Mouse (Mus musculus) macrophage (primary cell): ENCODE results near the gene Vmn1r107. TPM values are rescaled to one million over a fixed set of nuclear protein-coding genes. Genes with fewer than 3 reads are reported as not detected.
"Not testable (repeated sequence)": the region's sequence is repeated elsewhere in the genome, so short reads cannot be mapped to it uniquely, and the experiment has no call there.

Source experiments
- H3K27ac ChIP-seq: fragments of 350-480 bp; formaldehyde crosslinking; 2 replicates; pipeline ENCODE4 v1.9.0; 2021
- H3K36me3 ChIP-seq: fragments of 350-480 bp; formaldehyde crosslinking; 2 replicates; pipeline ENCODE4 v1.9.0; 2021; ENCODE audit errors: inconsistent target
- H3K4me3 ChIP-seq: fragments of 350-480 bp; formaldehyde crosslinking; 2 replicates; pipeline ENCODE4 v1.9.0; 2021; ENCODE audit errors: inconsistent target
- H3K79me2 ChIP-seq: fragments of 350-480 bp; formaldehyde crosslinking; 2 replicates; pipeline ENCODE4 v1.9.0; 2021; ENCODE audit errors: inconsistent target
- WGBS: methylation state at CpG from one replicate; pipeline ENCODE4 v1.1.7; 2026; ENCODE audit warnings: inconsistent platforms; ENCODE audit not compliant: missing documents; 5-methylcytosine and 5-hydroxymethylcytosine counted together
- polyA plus RNA-seq: library from polyadenylated mRNA; stranded (reverse); fragments of 250-400 nt; gene quantifications from 3 replicates; pipeline ENCODE4 v1.2.4, GENCODE M21; 2018; ENCODE audit warnings: inconsistent platforms
- total RNA-seq, 78 experiments: library from RNA; depleted of rRNA; stranded (reverse); fragments of 250-400 nt; gene quantifications; 1 replicate in 9 of 78; 2 replicates in 24 of 78; 3 replicates in 43 of 78; 4 replicates in 2 of 78; pipeline ENCODE4 v1.2.4; 2018; ENCODE audit warnings: inconsistent platforms in 56 of 78

Vmn1r107 gene
- total RNA-seq (2018; cell fraction: chromatin; rRNA removed) = not detected
- total RNA-seq (2018; cell fraction: cytosol; rRNA removed) = not detected
- total RNA-seq (2018; cell fraction: nucleus; rRNA removed) = not detected
- polyA plus RNA-seq = not detected in 3 replicates

GRCm38 (mm10) chr7:20668618-20669017 lies at the start of gene Vmn1r107:
Gene Vmn1r107 (plus strand): TSS chr7:20668918.
- not testable (repeated sequence) for H3K27ac ChIP-seq, H3K36me3 ChIP-seq, H3K4me3 ChIP-seq, H3K79me2 ChIP-seq
- WGBS = no CpG with 5 or more reads among the region's 3 CpGs

GRCm38 (mm10) chr7:20703116-20703515 lies 34.4 kb downstream of the Vmn1r107 start, which contains the start of gene Vmn1r111:
Gene Vmn1r111 (minus strand): TSS chr7:20703216.
- no CpG with 5 or more reads among the region's 2 CpGs for WGBS
- not testable (repeated sequence) for H3K4me3 ChIP-seq, H3K27ac ChIP-seq, H3K36me3 ChIP-seq, H3K79me2 ChIP-seq

Other genes starting within 250 kb of the Vmn1r107 start
- gene Vmn1r101, start 226.3 kb upstream of the Vmn1r107 start, polyA plus RNA-seq = not detected in 3 replicates
- gene Gm10670, start 194.0 kb upstream of the Vmn1r107 start, polyA plus RNA-seq = not detected in 3 replicates
- not detected in 3 replicates for gene Vmn1r103, start 158.4 kb upstream of the Vmn1r107 start, polyA plus RNA-seq
- gene Vmn1r104, start 135.1 kb upstream of the Vmn1r107 start, polyA plus RNA-seq = not detected in 3 replicates
- gene Gm5726, start 123.2 kb upstream of the Vmn1r107 start, polyA plus RNA-seq = not detected in 3 replicates
- not detected in 3 replicates for gene Gm4141, start 92.7 kb upstream of the Vmn1r107 start, polyA plus RNA-seq
- gene Gm4513, start 69.9 kb upstream of the Vmn1r107 start, polyA plus RNA-seq = not detected in 3 replicates
- not detected in 3 replicates for gene Vmn1r111, start 34.3 kb downstream of the Vmn1r107 start, polyA plus RNA-seq
- gene Gm10668, start 61.7 kb downstream of the Vmn1r107 start, polyA plus RNA-seq = not detected in 3 replicates
- gene Vmn1r112, start 102.3 kb downstream of the Vmn1r107 start, polyA plus RNA-seq = not detected in 3 replicates
- gene Vmn1r113, start 118.4 kb downstream of the Vmn1r107 start, polyA plus RNA-seq = not detected in 3 replicates
- not detected in 3 replicates for gene Vmn1r114, start 143.3 kb downstream of the Vmn1r107 start, polyA plus RNA-seq
- not detected in 3 replicates for gene Vmn1r115, start 176.1 kb downstream of the Vmn1r107 start, polyA plus RNA-seq
- gene Vmn1r116, start 203.3 kb downstream of the Vmn1r107 start, polyA plus RNA-seq = not detected in 3 replicates
- not detected in 3 replicates for gene Vmn1r117, start 215.2 kb downstream of the Vmn1r107 start, polyA plus RNA-seq
- gene Vmn1r118, start 243.4 kb downstream of the Vmn1r107 start, polyA plus RNA-seq = not detected in 3 replicates